Mouse (Mus musculus) gonadal fat pad, adult 2 months (tissue): ENCODE measurements around the gene Afdn. TPM values are rescaled to one million over a fixed set of nuclear protein-coding genes. Genes with fewer than 3 reads are reported as not detected.
"Not testable (repeated sequence)": the region's sequence is repeated elsewhere in the genome, so short reads cannot be mapped to it uniquely, and the experiment has no call there.

Experiments
- DNase-seq: peaks from one replicate; pipeline ENCODE4 v3.0.0-alpha.2; 2012; ENCODE audit warnings: low read depth
- polyA plus RNA-seq: library from polyadenylated mRNA; depleted of rRNA; stranded (reverse); fragments of >200 nt; gene quantifications from 2 replicates; pipeline ENCODE4 v1.2.3, GENCODE M21; 2012; rRNA removed

Afdn gene
- polyA plus RNA-seq, 1 experiment = 59.9 TPM

DNA sequence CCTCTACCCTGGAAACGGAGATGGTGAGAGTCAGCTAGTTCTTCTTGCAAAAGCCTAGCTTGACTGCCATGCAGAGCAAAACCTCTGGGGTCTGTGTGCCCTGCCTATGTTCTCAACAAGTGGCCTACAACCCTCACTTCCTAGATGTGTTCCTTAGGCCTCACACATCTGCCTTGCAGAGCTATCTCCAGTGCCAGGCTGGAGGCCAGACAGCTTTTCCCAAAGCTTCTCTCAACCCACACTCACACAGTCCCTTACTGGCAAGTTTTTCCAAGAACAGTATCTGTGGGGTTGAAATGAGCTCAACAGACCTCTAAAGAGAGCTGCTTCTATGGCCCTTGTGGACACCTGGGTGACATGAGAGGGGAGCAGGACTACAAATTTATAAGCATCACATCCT, 191.2 kb downstream of the Afdn start:
- DNase-seq = not testable (repeated sequence)

Other genes starting within 250 kb of the Afdn start
- 3.7 and 4.7 TPM in 2 replicates for gene Tcte2, start 1.3 kb downstream of the Afdn start, polyA plus RNA-seq
- gene Gm7168, start 187.8 kb downstream of the Afdn start, polyA plus RNA-seq = not detected in 2 replicates
- gene Gm7356, start 243.2 kb downstream of the Afdn start, polyA plus RNA-seq = 0.23 TPM in 1 of 2 replicates, not detected in the other